Mouse (Mus musculus) left cerebral cortex, adult 2 months (tissue): ENCODE measurements around the gene Dtl. TPM values are rescaled to one million over a fixed set of nuclear protein-coding genes. Genes with fewer than 3 reads are reported as not detected.

Experiments used
- DNase-seq, 2 experiments: peaks; one replicate each; pipeline ENCODE4 v3.0.0; 2021 to 2022; ENCODE audit warnings: low spot score in 2 of 2, mixed read lengths in 1 of 2; ENCODE audit errors: extremely low spot score in 1 of 2
- H3K27ac ChIP-seq: fragments of 200-600 bp; 2 replicates; pipeline ENCODE4 v1.8.1; 2022
- H3K4me3 ChIP-seq: fragments of 200-600 bp; 2 replicates; pipeline ENCODE4 v1.8.1; 2022
- CTCF ChIP-seq: fragments of 200-600 bp; IDR thresholded peaks from 2 replicates; pipeline ENCODE4 v1.8.1; 2022; ENCODE audit warnings: antibody characterized with exemption, mild to moderate bottlenecking, moderate library complexity
- intact Hi-C: fragments of 180-260 bp; cut with DNase I; formaldehyde crosslinking; loops from one replicate; pipeline ENCODE4 v1.15.1; 2025
- long read RNA-seq, 2 experiments: library from polyadenylated mRNA; stranded (forward); transcript quantifications; one replicate each; pipeline ENCODE4 v2.0.0; 2021; ENCODE audit warnings: borderline mapping rate in 2 of 2
- total RNA-seq, 2 experiments: library from RNA; stranded (reverse); gene quantifications; 2 replicates each; pipeline ENCODE4 v1.2.3; 2021

Gene Dtl
- 1 to 10 TPM; 6.9 to 8.1 TPM for total RNA-seq
- long read RNA-seq, experiment 1, full-length matches to known transcripts = 1 of 39 reads
- long read RNA-seq, experiment 1, partial matches to known transcripts = 36 of 39 reads
- long read RNA-seq, experiment 1, other reads (novel, unspliced or antisense) = 2 of 39 reads
- long read RNA-seq, experiment 2, partial matches to known transcripts = 19 of 20 reads
- long read RNA-seq, experiment 2, other reads (novel, unspliced or antisense) = 1 of 20 reads

DNA sequence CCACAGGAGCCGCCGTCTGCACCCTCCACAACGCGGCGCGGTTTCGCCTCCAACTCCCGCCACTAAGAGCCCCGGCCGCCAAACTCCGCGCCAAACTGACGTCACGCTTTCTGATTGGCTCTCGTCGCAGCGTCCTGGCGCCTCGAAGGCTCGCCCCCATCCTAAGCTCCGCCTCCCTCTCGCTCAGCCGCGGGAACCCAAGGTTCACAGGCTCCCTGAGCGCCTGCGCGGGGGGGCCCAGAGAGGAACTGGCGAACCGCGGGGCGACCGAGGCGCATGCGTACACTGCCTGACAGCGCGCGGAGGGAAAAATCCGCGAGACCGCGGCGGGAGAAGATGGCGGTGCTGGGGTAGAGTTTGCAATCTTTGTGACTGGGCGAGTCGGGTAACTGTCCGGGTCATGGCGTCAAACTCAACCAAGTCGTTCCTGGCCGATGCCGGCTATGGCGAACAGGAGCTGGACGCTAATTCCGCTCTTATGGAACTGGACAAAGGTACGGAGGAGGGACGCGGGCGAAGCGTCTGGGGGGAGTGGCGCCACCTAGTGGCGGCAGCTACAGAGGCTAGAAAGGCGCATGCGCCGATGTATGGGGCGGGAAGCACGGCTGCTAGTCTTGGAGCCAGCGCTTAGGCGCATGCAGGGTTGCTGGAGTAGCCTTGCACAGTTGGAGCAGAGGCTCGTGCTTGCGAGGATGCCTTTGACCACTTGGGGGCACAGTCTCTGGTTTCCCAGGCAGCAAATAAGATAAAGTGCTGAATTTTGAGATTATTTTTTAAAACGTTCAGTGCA, at the start of gene Dtl, which contains the start of gene Ints7:
TSS of gene Dtl (minus strand) at position 87 of the 790 bp plus-strand sequence.
TSS of gene Ints7 (plus strand) at position 179 of the 790 bp plus-strand sequence.
- peak; percentile 99 for DNase-seq
- H3K4me3 ChIP-seq = peak within 1 kb of the TSS; percentile 80
- H3K27ac ChIP-seq = peak within 1 kb of the TSS; percentile 97
- intact Hi-C loops = loop anchor here (1.0 to 10.0 kb wide), 3 partner anchors 146 to 329 kb away; partner anchors contain the start of gene Slc30a1
- TF ChIP-seq CTCF = peak; percentile 97

DNA sequence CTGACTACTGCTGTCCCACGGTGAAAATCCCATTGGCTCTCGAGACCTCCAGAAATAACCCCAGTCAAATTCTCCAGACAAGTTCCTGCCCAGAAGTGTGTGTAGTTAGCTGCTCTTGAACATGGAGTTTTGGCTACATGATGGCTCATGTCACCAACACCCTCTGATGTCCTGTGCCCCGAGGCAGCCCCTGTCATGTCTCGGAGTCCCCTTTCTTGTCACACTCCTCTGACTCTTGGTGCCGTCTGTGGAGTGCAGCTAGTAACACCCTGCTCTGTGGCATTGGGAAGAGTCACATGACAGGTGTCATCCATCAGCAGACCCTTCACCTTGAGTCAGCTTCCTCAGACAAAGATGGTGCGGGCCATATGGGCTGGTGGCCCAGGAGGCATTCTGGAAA, 49.7 kb upstream of the Dtl start:
- TF ChIP-seq CTCF = no peak
- no peak overlapping the region for H3K27ac ChIP-seq
- intact Hi-C loops = no loop called here
- DNase-seq = no peak
- no peak overlapping the region for H3K4me3 ChIP-seq

DNA sequence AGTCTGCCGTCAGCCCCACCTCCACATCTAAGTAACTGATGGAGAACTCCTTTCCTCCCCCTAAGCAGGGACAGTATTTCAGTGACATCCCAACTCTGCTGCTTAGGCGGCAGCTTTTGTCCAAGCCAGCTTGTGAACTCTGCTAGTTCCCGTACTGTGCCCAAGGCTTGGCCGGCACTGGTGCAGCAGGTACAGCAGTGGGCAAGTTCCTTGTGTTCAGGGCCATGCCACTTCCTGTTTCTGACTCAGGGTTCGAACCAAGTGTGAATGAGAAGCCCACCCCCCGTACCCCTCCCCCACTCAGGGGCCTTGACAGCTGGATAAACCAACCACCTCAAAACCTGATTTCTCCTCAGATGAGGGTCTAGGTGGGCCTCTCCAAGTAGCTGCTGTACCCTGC, 49.1 kb upstream of the Dtl start:
- intact Hi-C loops = no loop called here
- H3K27ac ChIP-seq = no peak overlapping the region
- DNase-seq = no peak
- no peak for TF ChIP-seq CTCF
- no peak overlapping the region for H3K4me3 ChIP-seq

DNA sequence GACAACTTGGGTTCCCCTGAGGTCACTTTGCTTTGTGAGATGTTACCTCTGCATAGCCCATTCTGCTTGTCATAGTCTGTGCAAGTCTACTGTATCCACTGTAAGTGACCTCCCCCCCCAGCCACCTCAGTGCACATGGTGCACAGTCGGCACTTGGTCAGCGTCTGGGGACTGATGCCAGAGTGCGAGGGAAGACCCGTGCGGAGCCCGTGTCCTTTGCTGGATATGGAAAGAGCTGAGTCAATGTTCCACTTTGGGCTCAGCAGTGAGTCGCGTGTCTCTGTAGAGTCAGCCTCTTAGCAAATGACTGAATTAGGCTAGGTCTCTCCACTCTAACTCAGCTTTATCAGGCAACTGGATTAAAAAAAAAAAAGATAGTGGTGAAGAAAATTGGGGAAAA, 47.5 kb upstream of the Dtl start:
- TF ChIP-seq CTCF = no peak
- Histone ChIP-seq H3K27ac (no peak overlapping the region), H3K4me3 (no peak overlapping the region)
- intact Hi-C loops = no loop called here
- peak; percentile 17 to 39 for DNase-seq

DNA sequence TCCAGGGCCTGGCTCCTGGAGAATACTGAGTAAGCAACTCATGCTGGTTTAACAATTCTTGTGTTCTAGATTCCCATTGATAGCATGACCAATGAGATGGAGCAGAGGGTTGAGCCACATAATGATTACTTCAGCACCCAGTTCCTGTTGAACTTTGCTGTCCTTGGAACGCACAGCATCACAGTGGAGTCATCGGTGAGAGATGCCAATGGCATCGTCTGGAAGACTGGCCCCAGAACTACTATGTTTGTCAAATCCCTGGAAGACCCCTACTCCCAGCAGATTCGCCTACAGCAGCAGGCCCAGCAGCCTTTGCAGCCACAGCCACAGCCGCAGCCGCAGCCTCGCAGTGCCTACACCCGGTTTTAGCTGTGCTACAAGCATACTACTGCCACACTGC, 45.8 kb upstream of the Dtl start:
- TF ChIP-seq CTCF = no peak
- no peak overlapping the region for H3K27ac ChIP-seq
- intact Hi-C loops = no loop called here
- DNase-seq = no peak
- H3K4me3 ChIP-seq = no peak overlapping the region

DNA sequence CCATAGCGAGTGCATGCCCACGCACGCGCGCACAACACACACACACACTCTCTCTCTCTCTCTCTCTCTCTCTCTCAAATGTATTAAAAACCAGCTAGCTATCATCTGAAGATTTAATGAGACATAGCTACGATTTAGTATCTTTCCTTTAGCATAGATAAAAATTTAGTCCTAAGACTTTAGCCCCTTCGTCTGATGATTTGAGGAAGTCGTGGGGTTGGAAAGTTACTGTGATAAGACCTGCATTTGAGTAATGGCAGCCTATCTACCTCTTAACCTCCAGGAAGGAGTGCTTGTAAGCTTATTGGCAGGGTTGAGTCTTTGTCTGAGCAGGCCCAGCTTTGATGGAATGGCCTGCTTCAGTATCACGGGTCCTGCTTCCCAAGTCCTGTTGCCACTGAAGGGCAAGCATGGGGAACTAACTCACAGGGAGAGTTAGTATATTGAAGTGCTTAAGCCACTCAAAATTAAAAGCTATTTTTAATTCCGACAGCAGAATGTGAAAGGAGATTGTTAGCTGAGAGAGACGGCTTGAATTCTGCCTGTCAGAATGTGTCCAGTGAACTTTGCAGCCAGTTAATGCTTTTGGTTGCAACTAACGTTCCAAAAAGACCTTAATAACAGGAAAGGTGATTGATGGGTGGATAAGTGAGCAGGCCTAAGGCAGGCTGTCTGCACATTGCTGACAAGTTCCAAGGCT, 42.9 kb upstream of the Dtl start:
- intact Hi-C loops = no loop called here
- no peak for TF ChIP-seq CTCF
- no peak for DNase-seq

DNA sequence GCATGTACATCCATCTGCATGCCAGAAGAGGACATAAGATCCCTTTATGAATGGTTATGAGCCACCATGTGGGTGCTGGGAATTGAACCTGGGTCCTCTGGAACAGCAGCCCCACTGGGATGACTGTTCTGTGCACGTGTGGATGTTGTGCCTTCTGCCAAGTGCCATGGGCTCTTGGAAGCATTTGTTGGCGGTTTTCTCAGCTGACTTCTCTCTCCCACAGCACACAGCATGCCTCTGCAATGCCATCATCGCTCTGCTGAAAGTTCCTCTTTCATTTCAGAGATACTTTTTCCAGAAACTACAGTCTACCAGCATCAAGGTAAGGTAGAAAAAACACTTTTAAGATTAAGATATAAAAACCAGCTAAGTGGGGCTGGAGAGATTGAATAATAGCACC, 42.2 kb upstream of the Dtl start:
- Histone ChIP-seq H3K27ac (no peak overlapping the region), H3K4me3 (no peak overlapping the region)
- intact Hi-C loops = no loop called here
- DNase-seq = no peak
- TF ChIP-seq CTCF = no peak

More for the DNA sequence above, 42.9 kb upstream of the Dtl start:
- Histone ChIP-seq H3K4me3 (no peak overlapping the region), H3K27ac (no peak overlapping the region)

DNA sequence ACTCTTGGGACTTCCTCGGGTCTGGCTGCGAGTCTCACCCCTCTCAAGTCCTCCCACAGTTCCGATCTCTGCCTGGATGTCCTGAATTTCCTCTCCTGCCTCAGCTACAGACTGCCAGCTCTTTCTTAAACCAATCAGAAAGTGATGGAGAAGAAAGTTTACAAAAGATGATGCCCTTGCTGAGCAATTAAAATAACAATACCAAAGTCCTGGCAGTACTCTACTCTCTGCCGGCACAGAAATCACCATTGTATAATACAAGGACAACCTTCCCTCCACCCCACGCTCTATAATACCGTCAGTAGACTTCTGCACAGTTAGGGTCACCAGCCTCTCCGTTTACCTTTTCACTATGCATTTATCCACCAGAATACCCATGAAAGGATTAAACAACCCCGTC, 40.9 kb upstream of the Dtl start:
- no peak for TF ChIP-seq CTCF
- no peak overlapping the region for H3K27ac ChIP-seq
- intact Hi-C loops = no loop called here
- H3K4me3 ChIP-seq = no peak overlapping the region
- no peak for DNase-seq

DNA sequence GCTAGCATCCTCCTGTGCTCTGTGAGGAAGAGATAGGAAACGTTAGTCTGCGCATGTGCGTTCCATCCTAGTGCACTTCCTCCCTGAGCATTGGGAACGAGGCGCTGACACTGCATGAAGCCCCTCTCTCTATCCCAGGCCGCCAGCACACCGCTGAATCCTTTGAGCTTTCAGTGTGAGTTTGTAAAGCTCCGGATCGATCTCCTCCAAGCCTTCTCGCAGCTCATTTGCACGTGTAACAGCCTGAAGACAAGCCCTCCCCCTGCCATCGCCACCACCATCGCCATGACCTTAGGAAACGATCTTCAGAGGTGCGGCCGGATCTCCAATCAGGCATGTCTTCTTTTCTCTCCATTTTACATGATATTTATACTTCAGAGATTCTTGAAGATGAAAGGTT, 37.5 kb upstream of the Dtl start:
- no peak overlapping the region for H3K4me3 ChIP-seq
- DNase-seq = no peak
- TF ChIP-seq CTCF = no peak
- H3K27ac ChIP-seq = no peak overlapping the region
- intact Hi-C loops = loop anchor here (1.0 kb wide), 1 partner anchor 104 kb away; the partner anchor contains the start of gene Lpgat1

DNA sequence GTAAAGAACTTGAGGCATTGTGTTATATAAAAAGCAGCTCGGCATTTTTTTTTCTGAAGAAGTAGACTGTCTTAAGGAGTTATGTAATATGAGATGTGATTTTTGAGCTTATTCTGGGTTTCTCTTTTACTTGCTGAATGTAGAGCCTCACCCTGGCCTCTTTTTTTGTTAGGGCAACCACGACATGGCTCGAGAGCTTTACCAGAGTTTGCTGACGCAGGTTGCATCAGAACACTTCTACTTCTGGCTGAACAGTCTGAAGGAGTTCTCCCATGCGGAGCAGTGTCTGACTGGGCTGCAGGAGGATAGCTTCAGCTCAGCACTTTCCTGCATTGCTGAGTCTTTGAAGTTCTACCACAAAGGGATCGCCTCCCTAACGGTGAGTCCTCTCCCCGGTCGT, 36.3 kb upstream of the Dtl start:
- DNase-seq = no peak
- Histone ChIP-seq H3K4me3 (peak overlapping the region; percentile 13), H3K27ac (peak overlapping the region; percentile 83)
- TF ChIP-seq CTCF = no peak
- intact Hi-C loops = loop anchor here (1.0 to 2.0 kb wide), 2 partner anchors 106 to 341 kb away; partner anchors contain the start of gene Lpgat1

DNA sequence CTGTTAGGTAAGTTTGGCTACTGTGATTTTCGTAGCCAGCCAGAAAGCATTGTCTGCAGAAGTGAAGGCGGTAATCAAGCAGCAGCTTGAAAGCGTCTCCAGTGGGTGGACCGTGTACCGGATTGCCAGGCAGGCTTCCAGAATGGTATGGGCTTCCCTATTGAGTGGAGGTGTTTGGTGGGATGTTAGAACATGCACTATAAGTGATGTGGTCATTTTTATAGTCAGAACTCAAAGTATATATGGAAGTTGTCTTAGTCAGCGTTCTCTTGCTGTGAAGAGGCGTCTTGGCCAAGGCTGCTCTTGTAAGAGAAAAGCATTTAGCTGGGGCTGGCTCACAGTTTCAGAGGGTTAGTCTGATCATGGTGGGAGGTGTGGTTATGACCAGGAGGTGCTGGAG, 35.0 kb upstream of the Dtl start:
- H3K4me3 ChIP-seq = no peak overlapping the region
- peak; percentile 41 to 74 for DNase-seq
- intact Hi-C loops = loop anchor here (1.0 to 2.0 kb wide), 4 partner anchors 17 to 342 kb away; no protein-coding TSS in a partner anchor
- H3K27ac ChIP-seq = peak overlapping the region; percentile 37; the same call in 1 of the 2 replicates
- TF ChIP-seq CTCF = no peak

DNA sequence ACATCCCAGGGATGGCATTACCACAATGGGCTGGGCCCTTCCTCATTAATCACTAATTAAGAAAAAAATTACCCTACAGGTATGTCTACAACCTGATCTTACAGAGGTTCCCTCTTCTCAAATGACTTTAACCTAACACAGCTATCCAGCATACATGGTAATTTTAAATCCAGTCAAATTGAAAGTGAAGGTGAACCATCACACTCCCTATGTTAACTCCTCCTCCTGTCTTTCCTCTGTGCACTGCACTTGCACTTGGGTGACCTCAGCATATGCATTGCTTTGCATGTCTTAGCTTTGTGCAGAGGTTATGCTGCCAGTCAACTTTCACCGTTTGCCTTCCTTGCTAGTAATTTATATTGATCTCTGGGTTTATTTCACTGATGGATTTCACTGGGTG, 34.2 kb upstream of the Dtl start:
- DNase-seq = no peak
- TF ChIP-seq CTCF = no peak
- intact Hi-C loops = no loop called here
- Histone ChIP-seq H3K27ac (peak overlapping the region; percentile 6; the same call in 1 of the 2 replicates), H3K4me3 (no peak overlapping the region)
